Mouse (Mus musculus) small intestine, adult 2 months (tissue): ENCODE measurements around the gene Oosp1.

ENCODE experiments used
- CTCF ChIP-seq: fragments of 200-500 bp; IDR thresholded peaks from 2 replicates; pipeline ENCODE4 v1.5.1; 2012; ENCODE audit warnings: low read depth, mild to moderate bottlenecking, control low read depth, inconsistent platforms, low read length, moderate library complexity, mixed read lengths; ENCODE audit not compliant: insufficient replicate concordance, insufficient read length; ENCODE audit errors: extremely low read depth
- POLR2A ChIP-seq: fragments of 200-500 bp; IDR thresholded peaks from 2 replicates; pipeline ENCODE4 v1.6.1; 2012; ENCODE audit warnings: low read depth, mild to moderate bottlenecking, control low read depth, inconsistent platforms, low read length, moderate library complexity

DNA sequence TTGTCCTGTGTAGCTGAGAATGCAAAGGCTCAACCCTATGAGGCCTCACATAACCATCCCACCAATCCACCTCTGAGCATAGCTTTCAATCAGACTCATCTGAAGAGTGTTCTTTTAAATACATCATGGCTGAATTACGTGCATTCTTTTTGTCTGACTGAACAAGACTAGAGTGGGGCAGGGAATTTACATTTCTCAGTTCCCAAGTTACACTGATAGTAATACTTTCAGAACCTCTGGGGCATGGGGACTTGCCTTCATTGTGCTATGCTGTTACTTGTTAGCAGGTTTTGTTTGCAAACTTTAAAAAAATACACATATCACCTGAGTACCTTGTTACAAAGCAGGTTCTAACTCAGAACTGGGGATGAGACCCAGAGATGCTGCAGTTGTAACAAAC, 504 bp upstream of the Oosp1 start:
- no peak for TF ChIP-seq POLR2A
- no peak for TF ChIP-seq CTCF
